Mouse (Mus musculus) embryonic facial prominence, embryonic 11.5 days (tissue): ENCODE measurements at regions not wholly inside any gene's neighbourhood (a gene's known extent, or its start where the extent isn't known, plus 50 kb on each side); places are given as distances from the start of the nearest gene placed in this dataset.

Experiments used
- ATAC-seq: fragments of 200-750 bp; cut with Nextera tagmentation; replicated peaks from 2 replicates; pipeline ENCODE4 v1.8.0; 2017; ENCODE audit warnings: low read depth; ENCODE audit not compliant: insufficient number of reproducible peaks, low FRiP score, low TSS enrichment
- DNase-seq: peaks from one replicate; pipeline ENCODE4 v3.0.0-alpha.2; 2015; ENCODE audit warnings: low spot score
- H3K27ac ChIP-seq: fragments of 300-500 bp; sonication (generic); replicated peaks from 2 replicates; pipeline ENCODE4 v1.5.1; 2014; ENCODE audit warnings: mild to moderate bottlenecking, low read depth, low read length, control low read depth
- H3K27me3 ChIP-seq: fragments of 300-500 bp; sonication (generic); 2 replicates; pipeline ENCODE4 v1.6.1; 2014; ENCODE audit warnings: mild to moderate bottlenecking, low read length, moderate library complexity, mixed read lengths; ENCODE audit not compliant: control insufficient read depth, insufficient read depth
- H3K36me3 ChIP-seq: fragments of 300-500 bp; sonication (generic); replicated peaks from 2 replicates; pipeline ENCODE4 v1.6.1; 2014; ENCODE audit warnings: low read depth, mild to moderate bottlenecking, low read length, moderate library complexity, mixed read lengths; ENCODE audit not compliant: control insufficient read depth, insufficient read depth
- H3K4me1 ChIP-seq: fragments of 300-500 bp; sonication (generic); 2 replicates; pipeline ENCODE4 v1.6.1; 2014; ENCODE audit warnings: low read length, mixed read lengths; ENCODE audit not compliant: control insufficient read depth, insufficient read depth
- H3K4me2 ChIP-seq: fragments of 300-500 bp; sonication (generic); 2 replicates; pipeline ENCODE4 v1.6.1; 2014; ENCODE audit warnings: low read depth, mild to moderate bottlenecking, control low read depth, low read length, moderate library complexity
- H3K4me3 ChIP-seq: fragments of 300-500 bp; sonication (generic); 2 replicates; pipeline ENCODE4 v1.5.1; 2014; ENCODE audit warnings: low read depth, low read length, control low read depth
- H3K9ac ChIP-seq: fragments of 300-500 bp; sonication (generic); replicated peaks from 2 replicates; pipeline ENCODE4 v1.6.1; 2014; ENCODE audit warnings: mild to moderate bottlenecking, control low read depth, low read length
- H3K9me3 ChIP-seq: fragments of 300-500 bp; sonication (generic); replicated peaks from 2 replicates; pipeline ENCODE4 v1.6.1; 2016; ENCODE audit warnings: mild to moderate bottlenecking, low read length, inconsistent platforms, mixed read lengths; ENCODE audit not compliant: control insufficient read depth
- WGBS: fragments of 180-500 bp; shearing (Covaris S2); extraction: QIAGEN DNeasy Blood & Tissue Kit; methylation state at CpG from one replicate; pipeline ENCODE4 v1.1.7; 2014; 5-methylcytosine and 5-hydroxymethylcytosine counted together

DNA sequence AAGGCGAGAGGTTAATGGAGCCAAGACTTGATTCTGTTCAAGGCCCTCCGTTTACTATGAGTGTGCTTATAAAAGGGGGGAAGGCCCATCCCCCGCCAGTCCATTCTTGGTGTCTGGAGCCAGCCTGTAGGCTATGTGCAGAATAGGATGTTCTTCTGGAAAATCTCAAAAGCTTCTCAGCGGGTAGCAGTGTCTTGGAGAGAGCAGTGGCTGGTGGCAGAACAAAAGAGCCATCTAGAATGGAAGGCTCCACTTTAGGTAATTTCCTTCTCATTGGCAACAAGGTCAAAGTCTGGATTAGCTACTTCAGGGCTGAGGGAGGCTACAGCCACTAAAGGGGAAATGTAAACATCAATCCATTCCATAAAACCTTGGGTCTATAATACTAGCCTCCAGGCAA is 1150.8 kb upstream of the Ptprd start:
- Histone ChIP-seq H3K36me3 (no peaks in the 10 kb centered on the region), H3K4me1 (no peaks in the 10 kb centered on the region), H3K27me3 (no peaks in the 10 kb centered on the region), H3K4me3 (no peak overlapping the region), H3K4me2 (no peak overlapping the region), H3K9me3 (no peaks in the 10 kb centered on the region), H3K9ac (no peak overlapping the region), H3K27ac (no peak overlapping the region)
- no peak for DNase-seq
- WGBS, result 74% methylated on average over 4 of the region's 4 CpGs
- ATAC-seq, result no peak

GRCm38 (mm10) chr4:79357720-79358119 is 1146.0 kb upstream of the Ptprd start:
- no peak overlapping the region for H3K4me3 ChIP-seq
- no peaks in the 10 kb centered on the region for H3K4me1 ChIP-seq
- no peaks in the 10 kb centered on the region for H3K36me3 ChIP-seq
- WGBS, result 76% methylated on average over 1 of the region's 1 CpGs
- ATAC-seq, result no peak
- H3K4me2 ChIP-seq, result no peak overlapping the region
- H3K9ac ChIP-seq, result no peak overlapping the region
- H3K27ac ChIP-seq, result no peak overlapping the region
- H3K27me3 ChIP-seq, result no peaks in the 10 kb centered on the region
- H3K9me3 ChIP-seq, result no peaks in the 10 kb centered on the region
- DNase-seq, result peak; percentile 1

DNA sequence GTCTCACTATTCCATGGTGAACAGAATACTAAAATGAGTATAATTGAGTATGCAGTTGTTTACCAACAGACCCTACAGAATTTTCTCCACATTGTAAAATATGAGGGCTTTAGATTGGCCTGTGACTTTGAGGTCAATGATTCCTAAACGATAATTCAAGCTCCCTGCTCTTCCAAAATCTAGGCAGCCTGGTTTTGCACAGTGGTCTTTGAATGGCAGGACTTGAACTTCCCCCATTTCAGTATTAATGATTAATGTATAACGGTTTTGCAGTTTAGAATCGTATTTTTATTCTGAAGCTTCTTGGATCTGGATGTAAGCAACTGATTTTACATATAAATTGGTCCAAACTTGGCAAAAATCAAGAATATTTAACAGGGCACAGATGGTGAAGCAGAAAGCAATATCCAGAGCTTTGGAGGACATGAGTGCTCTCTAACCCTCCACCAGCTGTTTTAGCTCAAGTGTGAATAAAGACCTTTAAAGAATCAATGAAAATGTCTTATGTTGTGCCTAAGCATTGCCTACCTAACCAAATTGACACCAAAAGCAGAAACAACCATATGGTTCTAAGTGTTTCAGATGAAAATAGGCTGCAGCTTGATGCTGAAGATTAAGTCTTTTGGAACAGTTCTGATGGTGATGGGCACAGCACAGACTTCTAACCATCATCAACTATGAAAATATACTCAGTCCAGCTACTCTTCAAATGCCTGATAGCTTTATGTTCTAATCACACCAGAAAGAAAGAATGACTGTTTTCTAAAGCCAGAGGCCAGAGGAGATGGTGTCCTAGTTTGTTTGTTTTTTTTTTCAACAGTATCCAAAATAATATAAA is 1098.3 kb upstream of the Ptprd start:
- DNase-seq (no peak), ATAC-seq (no peak)
- 78% methylated on average over 3 of the region's 3 CpGs for WGBS
- no peak overlapping the region for H3K4me3 ChIP-seq
- H3K27me3 ChIP-seq, result no peaks in the 10 kb centered on the region
- no peak overlapping the region for H3K27ac ChIP-seq
- H3K36me3 ChIP-seq, result no peaks in the 10 kb centered on the region
- no peaks in the 10 kb centered on the region for H3K4me1 ChIP-seq
- H3K9ac ChIP-seq, result no peak overlapping the region
- H3K9me3 ChIP-seq, result no peaks in the 10 kb centered on the region
- no peak overlapping the region for H3K4me2 ChIP-seq

- Histone ChIP-seq H3K9ac (no peak overlapping the region), H3K9me3 (no peaks in the 10 kb centered on the region), H3K4me2 (no peak overlapping the region), H3K4me1 (no peaks in the 10 kb centered on the region), H3K4me3 (no peak overlapping the region), H3K27ac (no peak overlapping the region), H3K36me3 (no peaks in the 10 kb centered on the region), H3K27me3 (no peaks in the 10 kb centered on the region)
- no peak for ATAC-seq
- no peak for DNase-seq
- WGBS, result 79% methylated on average over 1 of the region's 1 CpGs
Measured at GRCm38 (mm10) chr4:79291091-79291490, 1079.3 kb upstream of the Ptprd start.

GRCm38 (mm10) chr4:79265044-79265443 is 1053.3 kb upstream of the Ptprd start:
- Histone ChIP-seq H3K4me1 (no peaks in the 10 kb centered on the region), H3K9me3 (no peaks in the 10 kb centered on the region), H3K27me3 (no peaks in the 10 kb centered on the region), H3K9ac (no peak overlapping the region), H3K4me3 (no peak overlapping the region), H3K4me2 (no peak overlapping the region), H3K36me3 (no peaks in the 10 kb centered on the region), H3K27ac (no peak overlapping the region)
- DNase-seq (no peak), ATAC-seq (no peak)
- 76% methylated on average over 1 of the region's 1 CpGs for WGBS

GRCm38 (mm10) chr4:79243184-79243583 is 1031.4 kb upstream of the Ptprd start:
- Histone ChIP-seq H3K4me3 (no peak overlapping the region), H3K27me3 (no peaks in the 10 kb centered on the region), H3K9ac (no peak overlapping the region), H3K9me3 (no peaks in the 10 kb centered on the region), H3K36me3 (no peaks in the 10 kb centered on the region), H3K4me2 (no peak overlapping the region), H3K27ac (no peak overlapping the region), H3K4me1 (no peaks in the 10 kb centered on the region)
- no peak for DNase-seq
- no peak for ATAC-seq

- Histone ChIP-seq H3K27me3 (no peaks in the 10 kb centered on the region), H3K36me3 (no peaks in the 10 kb centered on the region), H3K4me1 (no peaks in the 10 kb centered on the region), H3K9ac (no peak overlapping the region), H3K27ac (no peak overlapping the region), H3K4me2 (no peak overlapping the region), H3K4me3 (no peak overlapping the region), H3K9me3 (no peaks in the 10 kb centered on the region)
- WGBS, result 84% methylated on average over 1 of the region's 1 CpGs
- no peak for ATAC-seq
- no peak for DNase-seq
Measured at GRCm38 (mm10) chr4:79241647-79242046, 1029.9 kb upstream of the Ptprd start.

DNA sequence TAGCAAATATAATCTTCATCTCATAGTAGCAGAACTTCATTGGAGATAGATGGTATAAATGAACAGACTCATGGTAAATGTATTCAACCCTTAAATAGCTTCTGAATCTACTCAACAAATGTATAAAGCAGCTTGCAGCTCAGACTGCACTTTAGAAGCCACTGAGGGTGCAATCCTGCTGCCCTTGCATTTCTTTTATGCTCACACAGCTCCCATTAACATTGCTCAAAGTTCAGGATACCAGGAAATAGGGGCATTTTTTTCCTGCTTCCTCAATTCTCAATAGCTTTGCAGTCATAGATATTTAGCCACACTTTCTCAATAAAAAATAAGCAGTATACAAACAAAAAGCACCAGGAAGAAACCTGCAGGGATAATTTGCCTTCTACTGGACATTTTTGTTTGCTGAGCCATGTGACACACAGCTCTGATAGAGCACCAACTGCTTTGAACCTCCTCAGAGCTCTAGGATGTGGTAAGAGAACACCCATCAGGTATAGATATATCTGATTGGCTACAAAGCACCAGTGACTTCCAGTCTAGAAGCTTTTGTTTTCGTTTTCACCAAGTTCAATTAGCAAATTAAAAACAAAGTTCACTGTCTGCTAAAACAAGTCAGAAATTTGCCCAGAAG is 1012.5 kb upstream of the Ptprd start:
- Histone ChIP-seq H3K9ac (no peak overlapping the region), H3K9me3 (no peaks in the 10 kb centered on the region), H3K27ac (no peak overlapping the region), H3K4me3 (no peak overlapping the region), H3K36me3 (no peaks in the 10 kb centered on the region), H3K27me3 (no peaks in the 10 kb centered on the region), H3K4me2 (no peak overlapping the region), H3K4me1 (no peaks in the 10 kb centered on the region)
- ATAC-seq (no peak), DNase-seq (no peak)
- WGBS, result 70% methylated on average over 1 of the region's 1 CpGs
